Mouse (Mus musculus) limb, embryonic 14.5 days (tissue): Measurements from ENCODE around the gene Trap1. TPM values are rescaled to one million over a fixed set of nuclear protein-coding genes. Genes with fewer than 3 reads are reported as not detected.

Experiments
- ATAC-seq: fragments of 200-750 bp; cut with Nextera tagmentation; 2 replicates; pipeline ENCODE4 v1.8.0; 2017; ENCODE audit warnings: low read depth, moderate number of reproducible peaks, moderate TSS enrichment; ENCODE audit not compliant: low FRiP score
- DNase-seq: peaks from one replicate; pipeline ENCODE4 v3.0.0-alpha.2; 2015; ENCODE audit warnings: low spot score
- H3K27ac ChIP-seq: fragments of 300-500 bp; sonication (generic); replicated peaks from 2 replicates; pipeline ENCODE4 v1.5.1; 2014; ENCODE audit warnings: low read depth, mild to moderate bottlenecking, low read length, moderate library complexity, mixed read lengths
- H3K27me3 ChIP-seq: fragments of 300-500 bp; sonication (generic); 2 replicates; pipeline ENCODE4 v1.6.1; 2014; ENCODE audit warnings: low read length, mixed read lengths; ENCODE audit not compliant: control insufficient read depth, insufficient read depth
- H3K36me3 ChIP-seq: fragments of 300-500 bp; sonication (generic); 2 replicates; pipeline ENCODE4 v1.6.1; 2014; ENCODE audit warnings: mild to moderate bottlenecking, low read length, moderate library complexity, mixed read lengths; ENCODE audit not compliant: control insufficient read depth, insufficient read depth
- H3K4me1 ChIP-seq: fragments of 300-500 bp; sonication (generic); 2 replicates; pipeline ENCODE4 v1.6.1; 2014; ENCODE audit warnings: antibody characterized with exemption, low read length, mixed read lengths; ENCODE audit not compliant: control insufficient read depth, insufficient read depth
- H3K4me2 ChIP-seq: fragments of 300-500 bp; sonication (generic); replicated peaks from 2 replicates; pipeline ENCODE4 v1.6.1; 2014; ENCODE audit warnings: low read depth, mild to moderate bottlenecking, low read length, moderate library complexity; ENCODE audit not compliant: severe bottlenecking
- H3K4me3 ChIP-seq: fragments of 300-500 bp; sonication (generic); replicated peaks from 2 replicates; pipeline ENCODE4 v1.5.1; 2014; ENCODE audit warnings: low read length
- H3K9ac ChIP-seq: fragments of 300-500 bp; sonication (generic); 2 replicates; pipeline ENCODE4 v1.6.1; 2014; ENCODE audit warnings: mild to moderate bottlenecking, low read depth, low read length, moderate library complexity; ENCODE audit not compliant: severe bottlenecking
- H3K9me3 ChIP-seq: fragments of 300-500 bp; sonication (generic); 2 replicates; pipeline ENCODE4 v1.6.1; 2016; ENCODE audit warnings: low read length; ENCODE audit not compliant: control insufficient read depth
- POLR2A ChIP-seq: fragments of 200-500 bp; IDR thresholded peaks from 2 replicates; pipeline ENCODE4 v1.8.0; 2012; ENCODE audit warnings: inconsistent platforms, mild to moderate bottlenecking, moderate library complexity, borderline replicate concordance; ENCODE audit not compliant: insufficient read depth, insufficient read length; ENCODE audit errors: extremely low read depth
- WGBS: fragments of 180-500 bp; shearing (Covaris S2); extraction: QIAGEN DNeasy Blood & Tissue Kit; methylation state at CpG from one replicate; pipeline ENCODE4 v1.1.7; 2014; 5-methylcytosine and 5-hydroxymethylcytosine counted together
- polyA plus RNA-seq, 2 experiments: library from polyadenylated mRNA; depleted of rRNA in 1 of 2; stranded (reverse) in 1 of 2; unstranded in 1 of 2; fragments of >200 nt; fragmentation: Nextera tagmentation in 1 of 2; extraction: Ambion mirVana in 1 of 2; gene quantifications; 2 replicates each; pipeline versions ENCODE4 v1.2.1 to v1.2.3; 2012 to 2014

Gene Trap1
- polyA plus RNA-seq, 2 experiments, result 82.8 to 95.6 TPM

DNA sequence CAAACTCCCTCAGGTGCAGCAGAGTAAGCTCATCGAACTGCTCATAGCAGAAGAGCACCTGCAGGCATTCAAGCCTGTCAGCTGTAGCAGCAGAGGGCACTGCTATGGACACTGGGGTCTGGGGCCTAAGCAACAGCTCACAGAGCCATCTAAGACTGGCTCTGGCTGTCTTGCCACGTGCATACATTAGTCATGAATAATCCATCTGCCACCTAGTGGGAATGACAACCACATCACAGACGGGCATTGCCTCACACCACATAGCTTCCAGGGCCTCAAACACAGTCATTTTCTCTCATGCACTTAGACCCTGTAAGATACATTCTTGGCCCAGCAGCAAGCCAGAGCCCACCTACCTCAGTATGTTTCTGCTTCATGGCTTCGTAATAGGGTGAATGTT is 32.1 kb downstream of the Trap1 start:
- Histone ChIP-seq H3K4me1 (no peaks in the 10 kb centered on the region), H3K4me2 (no peak overlapping the region), H3K36me3 (peaks cover 78% of the 10 kb centered on the region), H3K9ac (no peak overlapping the region), H3K4me3 (no peak overlapping the region), H3K27me3 (no peaks in the 10 kb centered on the region), H3K9me3 (no peaks in the 10 kb centered on the region), H3K27ac (no peak overlapping the region)
- no peak for ATAC-seq
- WGBS, result 91% methylated on average over 4 of the region's 4 CpGs
- no peak for DNase-seq
- TF ChIP-seq POLR2A, result no peak

- Histone ChIP-seq H3K4me3 (no peak overlapping the region), H3K9ac (no peak overlapping the region), H3K27ac (no peak overlapping the region), H3K27me3 (no peaks in the 10 kb centered on the region), H3K4me1 (no peaks in the 10 kb centered on the region), H3K36me3 (peaks cover 81% of the 10 kb centered on the region), H3K9me3 (no peaks in the 10 kb centered on the region), H3K4me2 (no peak overlapping the region)
- TF ChIP-seq POLR2A, result no peak
- no peak for DNase-seq
- WGBS, result 97% methylated on average over 2 of the region's 2 CpGs
- no peak for ATAC-seq
These were observed 33.5 kb downstream of the Trap1 start for GRCm38 (mm10) chr16:4044093-4044492.

DNA sequence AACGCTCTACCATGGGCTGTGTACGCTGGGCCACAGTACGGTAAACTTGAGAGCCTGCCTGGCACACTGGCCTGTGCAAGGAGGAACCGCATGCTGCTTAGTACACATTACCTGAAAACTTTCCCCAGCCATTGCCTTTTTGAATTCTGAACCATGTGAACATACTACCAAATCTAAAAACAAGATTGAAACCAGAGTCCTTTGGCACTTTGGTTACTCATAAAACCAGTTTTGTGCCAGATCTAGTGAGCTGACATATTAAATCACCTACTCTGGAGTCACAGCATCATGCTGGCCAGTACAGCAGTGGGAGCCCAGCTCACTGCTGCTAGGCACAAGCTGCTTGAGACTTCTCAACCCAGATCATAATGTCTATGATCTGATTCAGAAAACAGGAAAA is 36.0 kb downstream of the Trap1 start:
- Histone ChIP-seq H3K4me2 (no peak overlapping the region), H3K9ac (no peak overlapping the region), H3K9me3 (no peaks in the 10 kb centered on the region), H3K36me3 (peaks cover 80% of the 10 kb centered on the region), H3K27me3 (no peaks in the 10 kb centered on the region), H3K27ac (no peak overlapping the region), H3K4me1 (no peaks in the 10 kb centered on the region), H3K4me3 (no peak overlapping the region)
- WGBS, result 96% methylated on average over 4 of the region's 4 CpGs
- DNase-seq (no peak), ATAC-seq (no peak)
- no peak for TF ChIP-seq POLR2A

DNA sequence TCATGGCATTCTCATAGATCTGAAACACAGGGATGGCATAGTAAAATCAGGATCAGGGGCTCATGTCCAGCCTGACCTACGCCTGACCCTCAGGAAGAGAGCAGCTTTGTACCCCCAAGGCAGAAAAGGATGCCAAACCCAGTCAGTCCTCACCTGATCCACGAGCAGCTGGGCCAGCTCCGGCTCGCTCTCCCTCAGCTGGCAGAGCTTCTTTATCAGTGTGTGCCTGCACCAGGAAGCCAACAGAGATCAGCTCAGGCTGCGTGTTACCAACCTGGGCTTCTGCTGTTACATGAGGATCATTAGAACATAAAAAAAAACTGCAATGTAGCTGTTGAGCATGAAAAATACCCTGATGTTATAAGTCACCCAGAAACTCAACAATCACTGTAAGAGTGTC is 37.4 kb downstream of the Trap1 start:
- H3K4me2 ChIP-seq, result no peak overlapping the region
- H3K36me3 ChIP-seq, result peaks cover 68% of the 10 kb centered on the region
- no peak for DNase-seq
- no peak overlapping the region for H3K9ac ChIP-seq
- no peak overlapping the region for H3K27ac ChIP-seq
- no peak for ATAC-seq
- no peak overlapping the region for H3K4me3 ChIP-seq
- TF ChIP-seq POLR2A, result no peak
- H3K9me3 ChIP-seq, result no peaks in the 10 kb centered on the region
- H3K4me1 ChIP-seq, result no peaks in the 10 kb centered on the region
- 94% methylated on average over 5 of the region's 5 CpGs for WGBS
- H3K27me3 ChIP-seq, result no peaks in the 10 kb centered on the region

GRCm38 (mm10) chr16:4037690-4038089 is 39.9 kb downstream of the Trap1 start:
- no peaks in the 10 kb centered on the region for H3K4me1 ChIP-seq
- H3K36me3 ChIP-seq, result peaks cover 51% of the 10 kb centered on the region
- H3K9me3 ChIP-seq, result no peaks in the 10 kb centered on the region
- H3K4me3 ChIP-seq, result no peak overlapping the region
- 89% methylated on average over 7 of the region's 7 CpGs for WGBS
- no peak for TF ChIP-seq POLR2A
- H3K27me3 ChIP-seq, result no peaks in the 10 kb centered on the region
- no peak overlapping the region for H3K9ac ChIP-seq
- DNase-seq (no peak), ATAC-seq (no peak)
- no peak overlapping the region for H3K4me2 ChIP-seq
- H3K27ac ChIP-seq, result no peak overlapping the region

DNA sequence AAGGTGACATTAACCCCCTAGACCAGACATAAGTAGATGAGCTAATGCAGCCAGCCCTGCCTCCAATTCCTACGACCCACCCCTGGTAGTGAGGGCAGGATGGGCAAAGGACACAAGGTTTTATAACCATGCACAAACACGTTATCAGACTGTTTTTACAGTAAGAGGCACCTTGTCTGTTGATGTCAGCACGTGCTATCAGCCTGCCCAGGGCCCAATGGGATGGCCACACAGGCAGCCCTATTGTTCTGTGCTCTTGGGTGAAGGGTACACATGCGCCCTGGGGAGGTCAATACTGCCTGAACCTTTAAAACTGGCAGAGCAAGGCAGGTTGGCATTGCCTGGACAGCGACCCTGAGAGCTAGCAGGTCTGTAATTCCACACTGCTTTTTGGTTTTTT is 40.8 kb downstream of the Trap1 start, which contains the start of gene Dnase1:
Gene Dnase1, plus strand, starts transcription at position 136 of the 400 bp plus-strand sequence.
- H3K4me3 ChIP-seq, result no peak within 1 kb of the TSS
- no peaks in the 10 kb centered on the region for H3K9me3 ChIP-seq
- 93% methylated on average over 5 of the region's 5 CpGs for WGBS
- DNase-seq (no peak), ATAC-seq (no peak)
- peaks cover 44% of the 10 kb centered on the region for H3K36me3 ChIP-seq
- TF ChIP-seq POLR2A, result no peak
- H3K4me2 ChIP-seq, result no peak within 1 kb of the TSS
- H3K4me1 ChIP-seq, result no peaks in the 10 kb centered on the region
- H3K9ac ChIP-seq, result no peak within 1 kb of the TSS
- no peak within 1 kb of the TSS for H3K27ac ChIP-seq
- H3K27me3 ChIP-seq, result no peaks in the 10 kb centered on the region
